Mouse (Mus musculus) forebrain, embryonic 15.5 days (tissue): ENCODE measurements at regions not wholly inside any gene's neighbourhood (a gene's known extent, or its start where the extent isn't known, plus 50 kb on each side); places are given as distances from the start of the nearest gene placed in this dataset.

Experiments used
- ATAC-seq: fragments of 200-750 bp; cut with Nextera tagmentation; replicated peaks from 2 replicates; pipeline ENCODE4 v1.8.0; 2017; ENCODE audit warnings: mild to moderate bottlenecking, moderate TSS enrichment, moderate library complexity
- H3K27ac ChIP-seq: fragments of 300-500 bp; sonication (generic); replicated peaks from 2 replicates; pipeline ENCODE4 v1.5.1; 2015; ENCODE audit warnings: mild to moderate bottlenecking, inconsistent platforms
- H3K27me3 ChIP-seq: fragments of 300-500 bp; sonication (generic); 2 replicates; pipeline ENCODE4 v1.6.1; 2015; ENCODE audit warnings: inconsistent platforms
- H3K36me3 ChIP-seq: fragments of 300-500 bp; sonication (generic); 2 replicates; pipeline ENCODE4 v1.6.1; 2015; ENCODE audit warnings: mild to moderate bottlenecking, inconsistent platforms
- H3K4me1 ChIP-seq: fragments of 300-500 bp; sonication (generic); 2 replicates; pipeline ENCODE4 v1.6.1; 2015; ENCODE audit warnings: inconsistent platforms
- H3K4me2 ChIP-seq: fragments of 300-500 bp; sonication (generic); replicated peaks from 2 replicates; pipeline ENCODE4 v1.6.1; 2015; ENCODE audit warnings: mild to moderate bottlenecking, inconsistent platforms
- H3K4me3 ChIP-seq: fragments of 300-500 bp; sonication (generic); 2 replicates; pipeline ENCODE4 v1.5.1; 2015; ENCODE audit warnings: mild to moderate bottlenecking, inconsistent platforms
- H3K9ac ChIP-seq: fragments of 300-500 bp; sonication (generic); replicated peaks from 2 replicates; pipeline ENCODE4 v1.6.1; 2015; ENCODE audit warnings: mild to moderate bottlenecking, inconsistent platforms
- H3K9me3 ChIP-seq: fragments of 300-500 bp; sonication (generic); 2 replicates; pipeline ENCODE4 v1.6.1; 2016; ENCODE audit warnings: inconsistent platforms
- WGBS: fragments of 180-500 bp; shearing (Covaris S2); methylation state at CpG from one replicate; pipeline ENCODE4 v1.1.7; 2015; ENCODE audit warnings: mixed read lengths; 5-methylcytosine and 5-hydroxymethylcytosine counted together

GRCm38 (mm10) chr9:68072624-68073023 lies 232.4 kb downstream of the Vps13c start:
- Histone ChIP-seq H3K36me3 (no peaks in the 10 kb centered on the region), H3K27me3 (no peaks in the 10 kb centered on the region), H3K4me2 (no peak overlapping the region), H3K9ac (no peak overlapping the region), H3K4me1 (no peaks in the 10 kb centered on the region), H3K9me3 (no peaks in the 10 kb centered on the region), H3K27ac (no peak overlapping the region), H3K4me3 (no peak overlapping the region)
- WGBS = 90% methylated on average over 4 of the region's 4 CpGs
- ATAC-seq = no peak

- Histone ChIP-seq H3K27ac (no peak overlapping the region), H3K9ac (no peak overlapping the region), H3K4me2 (no peak overlapping the region), H3K9me3 (no peaks in the 10 kb centered on the region), H3K27me3 (no peaks in the 10 kb centered on the region), H3K4me1 (no peaks in the 10 kb centered on the region), H3K4me3 (no peak overlapping the region), H3K36me3 (no peaks in the 10 kb centered on the region)
- WGBS = 79% methylated on average over 2 of the region's 2 CpGs
- ATAC-seq = no peak
Observed at GRCm38 (mm10) chr9:68077329-68077728, 237.1 kb downstream of the Vps13c start.

GRCm38 (mm10) chr9:68083341-68083740 lies 243.1 kb downstream of the Vps13c start:
- H3K4me2 ChIP-seq = no peak overlapping the region
- H3K36me3 ChIP-seq = no peaks in the 10 kb centered on the region
- no peak for ATAC-seq
- WGBS = 88% methylated on average over 4 of the region's 4 CpGs
- H3K4me1 ChIP-seq = no peaks in the 10 kb centered on the region
- H3K9me3 ChIP-seq = no peaks in the 10 kb centered on the region
- H3K4me3 ChIP-seq = no peak overlapping the region
- H3K9ac ChIP-seq = no peak overlapping the region
- no peaks in the 10 kb centered on the region for H3K27me3 ChIP-seq
- H3K27ac ChIP-seq = no peak overlapping the region

- no peaks in the 10 kb centered on the region for H3K9me3 ChIP-seq
- ATAC-seq = no peak
- no peaks in the 10 kb centered on the region for H3K36me3 ChIP-seq
- WGBS = 80% methylated on average over 4 of the region's 4 CpGs
- H3K4me2 ChIP-seq = no peak overlapping the region
- no peak overlapping the region for H3K9ac ChIP-seq
- H3K27ac ChIP-seq = no peak overlapping the region
- H3K27me3 ChIP-seq = no peaks in the 10 kb centered on the region
- no peaks in the 10 kb centered on the region for H3K4me1 ChIP-seq
- H3K4me3 ChIP-seq = no peak overlapping the region
Observed at GRCm38 (mm10) chr9:68084966-68085365, 244.8 kb downstream of the Vps13c start.

- H3K4me1 ChIP-seq = no peaks in the 10 kb centered on the region
- WGBS = 93% methylated on average over 5 of the region's 5 CpGs
Observed at GRCm38 (mm10) chr9:68094561-68094960, 254.4 kb downstream of the Vps13c start.

GRCm38 (mm10) chr9:68109841-68110240 lies 269.6 kb downstream of the Vps13c start:
- Histone ChIP-seq H3K9me3 (no peaks in the 10 kb centered on the region), H3K4me3 (no peak overlapping the region), H3K9ac (no peak overlapping the region), H3K36me3 (no peaks in the 10 kb centered on the region), H3K27ac (no peak overlapping the region), H3K27me3 (no peaks in the 10 kb centered on the region), H3K4me2 (no peak overlapping the region), H3K4me1 (no peaks in the 10 kb centered on the region)
- no peak for ATAC-seq
- WGBS = 81% methylated on average over 9 of the region's 9 CpGs

More at GRCm38 (mm10) chr9:68094561-68094960, 254.4 kb downstream of the Vps13c start:
- H3K36me3 ChIP-seq = no peaks in the 10 kb centered on the region
- no peak overlapping the region for H3K4me3 ChIP-seq
- H3K9ac ChIP-seq = no peak overlapping the region
- H3K9me3 ChIP-seq = no peaks in the 10 kb centered on the region
- H3K27ac ChIP-seq = no peak overlapping the region
- no peaks in the 10 kb centered on the region for H3K27me3 ChIP-seq
- ATAC-seq = no peak
- no peak overlapping the region for H3K4me2 ChIP-seq

- Histone ChIP-seq H3K27ac (no peak overlapping the region), H3K4me1 (peaks cover 6% of the 10 kb centered on the region; the same call in 1 of the 2 replicates), H3K9ac (no peak overlapping the region), H3K9me3 (no peaks in the 10 kb centered on the region), H3K4me2 (no peak overlapping the region), H3K27me3 (no peaks in the 10 kb centered on the region), H3K36me3 (no peaks in the 10 kb centered on the region), H3K4me3 (no peak overlapping the region)
- WGBS = 80% methylated on average over 10 of the region's 10 CpGs
- no peak for ATAC-seq
Observed at GRCm38 (mm10) chr9:68115151-68115690, 275.0 kb downstream of the Vps13c start.

GRCm38 (mm10) chr9:68116221-68116741 lies 276.1 kb downstream of the Vps13c start:
- no peaks in the 10 kb centered on the region for H3K36me3 ChIP-seq
- no peak overlapping the region for H3K27ac ChIP-seq
- H3K9ac ChIP-seq = no peak overlapping the region
- no peaks in the 10 kb centered on the region for H3K27me3 ChIP-seq
- H3K4me2 ChIP-seq = no peak overlapping the region
- H3K4me1 ChIP-seq = peaks cover 6% of the 10 kb centered on the region; the same call in 1 of the 2 replicates
- no peak for ATAC-seq
- no peaks in the 10 kb centered on the region for H3K9me3 ChIP-seq
- 68% methylated on average over 10 of the region's 10 CpGs for WGBS
- H3K4me3 ChIP-seq = no peak overlapping the region

GRCm38 (mm10) chr9:68118266-68118665 lies 278.1 kb downstream of the Vps13c start:
- Histone ChIP-seq H3K9me3 (no peaks in the 10 kb centered on the region), H3K4me3 (no peak overlapping the region), H3K4me1 (peaks cover 6% of the 10 kb centered on the region; the same call in 1 of the 2 replicates), H3K9ac (no peak overlapping the region), H3K36me3 (no peaks in the 10 kb centered on the region), H3K4me2 (no peak overlapping the region), H3K27me3 (no peaks in the 10 kb centered on the region), H3K27ac (no peak overlapping the region)
- no peak for ATAC-seq
- 82% methylated on average over 2 of the region's 2 CpGs for whole genome bisulfite sequencing

- no peak overlapping the region for H3K27ac ChIP-seq
- no peak overlapping the region for H3K9ac ChIP-seq
- no peaks in the 10 kb centered on the region for H3K4me1 ChIP-seq
- no peak for ATAC-seq
- H3K4me3 ChIP-seq = no peak overlapping the region
- no peaks in the 10 kb centered on the region for H3K9me3 ChIP-seq
- H3K4me2 ChIP-seq = no peak overlapping the region
- no peaks in the 10 kb centered on the region for H3K36me3 ChIP-seq
- 56% methylated on average over 3 of the region's 3 CpGs for WGBS
- no peaks in the 10 kb centered on the region for H3K27me3 ChIP-seq
Observed at GRCm38 (mm10) chr9:68122266-68122665, 282.1 kb downstream of the Vps13c start.

GRCm38 (mm10) chr9:68131263-68131662 lies 291.1 kb downstream of the Vps13c start:
- Histone ChIP-seq H3K4me2 (no peak overlapping the region), H3K4me3 (no peak overlapping the region), H3K9me3 (no peaks in the 10 kb centered on the region), H3K27me3 (no peaks in the 10 kb centered on the region), H3K4me1 (peaks cover 6% of the 10 kb centered on the region; the same call in 1 of the 2 replicates), H3K9ac (no peak overlapping the region), H3K36me3 (no peaks in the 10 kb centered on the region), H3K27ac (no peak overlapping the region)
- ATAC-seq = no peak

GRCm38 (mm10) chr9:68135446-68136050 lies 295.4 kb downstream of the Vps13c start:
- Histone ChIP-seq H3K4me1 (peaks cover 6% of the 10 kb centered on the region; the same call in 1 of the 2 replicates), H3K27ac (no peak overlapping the region), H3K27me3 (no peaks in the 10 kb centered on the region), H3K9ac (no peak overlapping the region), H3K9me3 (no peaks in the 10 kb centered on the region), H3K36me3 (no peaks in the 10 kb centered on the region), H3K4me2 (no peak overlapping the region), H3K4me3 (no peak overlapping the region)
- WGBS = 18% methylated on average over 2 of the region's 2 CpGs
- no peak for ATAC-seq
